Comparison of ENCODE assay signal across 16 mouse cellular contexts in genomic region chr6:100821367-100821766, GRCm38 (mm10).
"Had no signal": no experiment of that assay in that cellular context is flagged by ENCODE, and none has a peak within 500 bp of the region (broad histone marks: within the 10 kb centered on the region; RNA-seq: fewer than 3 reads in every experiment).

No protein-coding gene starts in this region.

- H3K4me1 ChIP-seq: neural tube, embryonic 12.5 days; neural tube, embryonic 13.5 days; neural tube, embryonic 15.5 days had no signal

- H3K9me3 ChIP-seq: neural tube, embryonic 12.5 days; neural tube, embryonic 13.5 days; neural tube, embryonic 15.5 days; stomach, embryonic 15.5 days had no signal

- H3K4me2 ChIP-seq: neural tube, embryonic 12.5 days; neural tube, embryonic 13.5 days; neural tube, embryonic 15.5 days; stomach, embryonic 15.5 days had no signal

- H3K27me3 ChIP-seq: neural tube, embryonic 12.5 days; neural tube, embryonic 13.5 days; neural tube, embryonic 15.5 days; stomach, embryonic 15.5 days had no signal

- H3K36me3 ChIP-seq: neural tube, embryonic 12.5 days; neural tube, embryonic 13.5 days; neural tube, embryonic 15.5 days; stomach, embryonic 15.5 days had no signal

- H3K27ac ChIP-seq: neural tube, embryonic 12.5 days; neural tube, embryonic 13.5 days; neural tube, embryonic 15.5 days; stomach, embryonic 15.5 days had no signal

- H3K4me3 ChIP-seq: neural tube, embryonic 12.5 days; neural tube, embryonic 13.5 days; neural tube, embryonic 15.5 days; stomach, embryonic 15.5 days had no signal

- H3K9ac ChIP-seq: neural tube, embryonic 12.5 days; neural tube, embryonic 13.5 days; neural tube, embryonic 15.5 days; stomach, embryonic 15.5 days had no signal

- DNase-seq: retina, postnatal 1 day; right cerebral cortex, adult 18-20 months; right cerebral cortex, postnatal 14 days; right cerebral cortex, postnatal 25 days; right cerebral cortex, postnatal 4 days; spleen, adult 18-20 months; thymus, adult 18-20 months; thymus, adult 2 months; thymus, postnatal 14 days; thymus, postnatal 25 days; thymus, postnatal 36 days; thymus, postnatal 4 days had no signal
